Mouse (Mus musculus): ENCODE measurements at regions not wholly inside any gene's neighbourhood (a gene's known extent, or its start where the extent isn't known, plus 50 kb on each side); places are given as distances from the start of the nearest gene placed in this dataset.

DNA sequence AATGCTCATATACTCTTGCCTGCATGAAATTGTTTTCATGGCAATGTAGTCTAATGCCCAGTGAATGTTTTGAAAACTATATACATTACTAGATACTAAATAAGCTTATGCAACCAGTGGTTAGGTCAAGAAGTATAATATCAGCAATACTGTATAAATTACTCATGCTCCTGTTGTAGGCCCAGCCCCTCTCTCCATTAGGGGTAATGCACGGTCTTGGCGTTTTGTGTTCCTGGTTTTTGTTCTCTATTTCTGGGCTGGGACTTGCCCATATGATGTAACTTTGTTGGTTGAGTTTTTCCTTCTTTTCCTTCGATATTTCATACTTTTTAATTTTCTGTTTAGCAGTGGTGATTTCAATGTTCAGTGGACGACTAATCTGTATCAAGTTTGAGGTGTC, 104.9 kb upstream of the Ptger4 start:
- TF ChIP-seq POLR2A (IDR thresholded peaks at IDR 0.05; ENCODE audit: borderline replicate concordance, control insufficient read depth, low read depth, low read length) (no peak), CTCF (IDR thresholded peaks at IDR 0.05; ENCODE audit: control insufficient read depth, insufficient read depth, low read length) (no peak)
